Mouse (Mus musculus) spleen, postnatal 14 days (tissue): Measurements from ENCODE around the gene Ggcx.
"Not testable (repeated sequence)": the region's sequence is repeated elsewhere in the genome, so short reads cannot be mapped to it uniquely, and the experiment has no call there.

ENCODE experiments used
- DNase-seq, 2 experiments: peaks; one replicate each; pipeline ENCODE4 v3.0.0; 2021 to 2022; ENCODE audit warnings: low spot score in 2 of 2

The Ggcx gene

DNA sequence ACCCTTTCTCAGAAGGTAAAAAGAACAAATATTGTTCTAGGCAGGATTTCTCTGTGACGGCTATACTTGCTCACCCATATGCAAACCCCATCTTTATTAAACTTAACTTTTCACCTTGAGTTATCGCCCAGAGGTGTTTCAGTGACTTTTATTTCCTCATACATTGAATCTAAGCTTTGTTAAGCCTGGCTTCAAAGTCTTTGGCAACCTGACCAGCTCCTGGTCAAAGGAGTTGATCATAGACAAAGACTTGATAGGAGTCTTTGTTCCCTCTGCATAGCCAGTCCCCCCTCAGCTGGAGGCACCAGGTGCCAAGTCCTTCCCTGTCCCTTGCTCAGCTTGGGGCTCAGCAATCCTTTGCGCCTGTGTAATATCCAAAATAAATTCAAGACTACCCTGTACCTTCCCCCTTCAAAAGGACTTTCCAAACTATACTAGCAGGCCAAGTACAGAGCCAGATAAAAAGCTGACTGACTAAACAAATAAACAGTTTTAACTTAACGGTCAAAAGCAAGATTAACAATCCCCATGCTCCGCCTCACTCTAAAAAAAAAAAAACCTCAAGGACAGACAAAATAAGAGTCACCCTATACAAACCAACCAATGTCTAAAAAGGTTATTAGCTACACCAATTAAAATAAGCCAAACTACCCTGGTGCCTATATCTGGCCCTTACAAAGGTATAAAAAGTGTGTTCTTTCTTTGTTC, 48.6 kb downstream of the Ggcx start:
- DNase-seq = not testable (repeated sequence)

GRCm38 (mm10) chr6:72465361-72466157, 51.5 kb downstream of the Ggcx start:
- DNase-seq = no peak

GRCm38 (mm10) chr6:72466171-72466570, 52.1 kb downstream of the Ggcx start:
- no peak for DNase-seq

DNA sequence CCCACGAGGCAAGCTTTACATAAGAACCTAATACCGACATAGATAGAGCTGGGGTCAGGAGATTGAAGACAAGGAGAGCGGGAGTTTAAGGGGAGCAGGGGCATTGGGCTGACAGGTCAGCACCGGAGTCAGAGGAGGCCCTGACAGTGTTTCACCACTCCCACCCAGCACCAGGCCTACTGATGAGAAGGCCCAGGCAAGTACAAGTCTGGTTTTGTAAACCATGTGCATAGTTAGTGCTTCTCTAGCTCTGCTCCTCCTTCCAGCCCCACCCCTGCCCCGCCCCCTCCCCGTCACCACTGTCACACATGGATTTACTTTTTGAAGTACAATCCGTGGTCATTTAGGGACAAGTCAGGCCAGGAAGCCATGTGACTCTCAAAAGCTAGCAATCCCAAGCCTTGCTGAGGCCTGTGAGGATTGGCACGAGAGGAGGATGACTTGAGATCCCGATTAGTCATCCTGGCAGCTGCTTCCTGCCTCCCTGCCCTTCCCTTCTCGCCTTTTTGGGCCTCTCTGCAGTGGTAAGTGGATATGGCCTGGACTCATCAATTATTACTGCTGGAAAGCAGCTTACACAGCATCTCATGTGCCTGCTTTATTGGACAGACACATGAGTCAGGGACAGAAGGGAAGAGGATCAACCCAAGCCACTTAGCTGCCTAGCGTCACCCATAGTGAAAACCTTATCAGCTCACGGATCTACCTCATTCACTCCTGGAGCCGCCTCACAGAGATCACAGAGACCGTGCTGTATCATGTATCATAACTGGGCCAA, 59.3 kb downstream of the Ggcx start:
- DNase-seq = no peak

- no peak for DNase-seq
These were observed 61.3 kb downstream of the Ggcx start for GRCm38 (mm10) chr6:72475221-72475985.

DNA sequence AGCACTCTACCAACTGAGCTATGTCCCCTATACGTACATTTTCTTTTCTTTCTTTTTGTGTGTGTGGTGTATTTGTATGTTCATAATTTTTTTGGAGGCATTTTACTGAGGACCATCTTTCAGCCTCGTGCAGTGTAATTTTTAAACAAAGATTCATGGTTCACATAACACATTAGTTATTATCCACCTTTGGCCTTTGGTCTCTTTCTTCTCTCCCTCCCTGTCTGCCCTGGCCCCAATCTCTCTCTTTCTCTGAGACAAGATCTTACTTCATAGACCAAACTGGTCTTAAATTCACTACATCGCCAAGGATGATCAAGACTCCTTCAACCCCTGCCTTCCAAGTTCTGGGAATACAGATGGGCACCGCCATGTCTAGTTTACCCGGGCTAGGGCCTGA, 62.7 kb downstream of the Ggcx start:
- no peak for DNase-seq

GRCm38 (mm10) chr6:72477621-72478020, 63.5 kb downstream of the Ggcx start:
- no peak for DNase-seq

DNA sequence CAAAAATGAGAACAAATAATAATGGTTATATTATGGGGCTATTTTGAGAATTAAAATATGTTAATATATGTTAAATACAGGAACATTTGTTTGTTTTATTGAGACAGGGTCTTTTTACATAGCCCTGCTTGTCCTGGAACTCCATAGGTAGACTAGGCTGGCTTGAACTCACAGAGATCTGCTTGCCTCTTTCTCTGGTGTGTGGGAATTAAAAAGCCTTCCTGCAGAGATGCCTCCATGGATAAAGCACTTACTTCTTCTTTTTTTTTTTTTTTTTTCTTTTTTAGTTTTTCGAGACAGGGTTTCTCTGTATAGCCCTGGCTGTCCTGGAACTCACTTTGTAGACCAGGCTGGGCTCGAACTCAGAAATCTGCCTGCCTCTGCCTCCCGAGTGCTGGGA, 64.6 kb downstream of the Ggcx start:
- DNase-seq = not testable (repeated sequence)

- DNase-seq = no peak
These were observed 65.7 kb downstream of the Ggcx start for GRCm38 (mm10) chr6:72479645-72480421.

GRCm38 (mm10) chr6:72480422-72480702, 66.3 kb downstream of the Ggcx start:
- no peak for DNase-seq
